Mouse (Mus musculus) kidney, adult 9 months (tissue): ENCODE results near the gene Becn1.

Experiments
- DNase-seq: peaks from one replicate; pipeline ENCODE4 v3.0.0; 2022

Gene Becn1

GRCm38 (mm10) chr11:101263989-101264280, 38.2 kb downstream of the Becn1 start:
- no peak for DNase-seq

GRCm38 (mm10) chr11:101263138-101263988, 38.7 kb downstream of the Becn1 start:
- DNase-seq = peak; percentile 55

GRCm38 (mm10) chr11:101262272-101262967, 39.7 kb downstream of the Becn1 start:
- DNase-seq = peak; percentile 34

- peak; percentile 49 for DNase-seq
Measured at GRCm38 (mm10) chr11:101260826-101261380, 41.2 kb downstream of the Becn1 start.

- DNase-seq = peak; percentile 92
Measured at GRCm38 (mm10) chr11:101259948-101260825, 41.9 kb downstream of the Becn1 start, which contains the start of gene Wnk4. Gene Wnk4, plus strand, starts transcription at chr11:101260567.

GRCm38 (mm10) chr11:101259261-101259712, 42.8 kb downstream of the Becn1 start:
- DNase-seq = peak; percentile 76

- DNase-seq = no peak
Measured at GRCm38 (mm10) chr11:101255826-101256775, 46.0 kb downstream of the Becn1 start.

GRCm38 (mm10) chr11:101253613-101254389, 48.3 kb downstream of the Becn1 start, which contains the start of gene Vps25:
Gene Vps25, plus strand, starts transcription at chr11:101253707.
- peak; percentile 87 for DNase-seq

- no peak for DNase-seq
Measured at GRCm38 (mm10) chr11:101252941-101253340, 49.1 kb downstream of the Becn1 start.

GRCm38 (mm10) chr11:101251031-101251430, 51.1 kb downstream of the Becn1 start:
- peak; percentile 70 for DNase-seq

GRCm38 (mm10) chr11:101248258-101248994, 53.7 kb downstream of the Becn1 start:
- peak; percentile 80 for DNase-seq

- DNase-seq = peak; percentile 76
Measured at GRCm38 (mm10) chr11:101247521-101248030, 54.5 kb downstream of the Becn1 start.

GRCm38 (mm10) chr11:101246702-101247012, 55.4 kb downstream of the Becn1 start:
- no peak for DNase-seq

- DNase-seq = peak; percentile 55
Measured at GRCm38 (mm10) chr11:101245855-101246701, 56.0 kb downstream of the Becn1 start, which contains the start of gene Ramp2. Gene Ramp2, plus strand, starts transcription at chr11:101246028.

- DNase-seq = peak; percentile 59
Measured at GRCm38 (mm10) chr11:101245071-101245470, 57.0 kb downstream of the Becn1 start.

- DNase-seq = no peak
Measured at GRCm38 (mm10) chr11:101238071-101238647, 63.9 kb downstream of the Becn1 start.

- no peak for DNase-seq
Measured at GRCm38 (mm10) chr11:101236782-101237181, 65.3 kb downstream of the Becn1 start.
